Mouse (Mus musculus) liver, embryonic 14.5 days (tissue): ENCODE results near the gene Mettl6. TPM values are rescaled to one million over a fixed set of nuclear protein-coding genes. Genes with fewer than 3 reads are reported as not detected.

Source experiments
- ATAC-seq: fragments of 200-750 bp; cut with Nextera tagmentation; 2 replicates; pipeline ENCODE4 v1.8.0; 2017; ENCODE audit warnings: moderate number of reproducible peaks, mild to moderate bottlenecking, moderate library complexity; ENCODE audit not compliant: insufficient read depth
- DNase-seq, 3 experiments: peaks; one replicate each; pipeline ENCODE4 v3.0.0-alpha.2; 2012 to 2013; ENCODE audit warnings: low read depth in 3 of 3, low spot score in 3 of 3
- H3K27ac ChIP-seq: fragments of 300-500 bp; sonication (generic); 2 replicates; pipeline ENCODE4 v1.5.1; 2014; ENCODE audit warnings: moderate library complexity, mild to moderate bottlenecking, control low read depth, inconsistent platforms
- H3K27me3 ChIP-seq: fragments of 300-500 bp; sonication (generic); 2 replicates; pipeline ENCODE4 v1.6.1; 2014; ENCODE audit warnings: mild to moderate bottlenecking, low read length, moderate library complexity; ENCODE audit not compliant: control insufficient read depth, insufficient read depth
- H3K36me3 ChIP-seq: fragments of 300-500 bp; sonication (generic); replicated peaks from 2 replicates; pipeline ENCODE4 v1.6.1; 2014; ENCODE audit warnings: low read depth; ENCODE audit not compliant: control insufficient read depth, insufficient read depth
- H3K4me1 ChIP-seq, 2 experiments: fragments of 200-500 bp in 1 of 2; fragments of 300-500 bp in 1 of 2; sonication (generic) in 1 of 2; replicated peaks; 2 replicates each; pipeline ENCODE4 v1.6.1; 2012 to 2014; ENCODE audit warnings: antibody characterized with exemption in 1 of 2, inconsistent platforms in 1 of 2, low read length in 1 of 2; ENCODE audit not compliant: control insufficient read depth in 2 of 2, insufficient read depth in 2 of 2
- H3K4me2 ChIP-seq: fragments of 300-500 bp; sonication (generic); 2 replicates; pipeline ENCODE4 v1.6.1; 2014; ENCODE audit warnings: low read depth, mild to moderate bottlenecking, control low read depth, moderate library complexity
- H3K4me3 ChIP-seq, 2 experiments: fragments of 200-500 bp in 1 of 2; fragments of 300-500 bp in 1 of 2; sonication (generic) in 1 of 2; 2 replicates each; pipeline ENCODE4 v1.5.1; 2012 to 2014; ENCODE audit warnings: low read depth in 2 of 2, low read length in 2 of 2, mild to moderate bottlenecking in 2 of 2, control low read depth in 1 of 2, inconsistent platforms in 1 of 2, moderate library complexity in 1 of 2; ENCODE audit not compliant: insufficient read depth in 1 of 2
- H3K9ac ChIP-seq: fragments of 300-500 bp; sonication (generic); replicated peaks from 2 replicates; pipeline ENCODE4 v1.6.1; 2014; ENCODE audit warnings: mild to moderate bottlenecking, control low read depth, moderate library complexity
- H3K9me3 ChIP-seq: fragments of 300-500 bp; sonication (generic); 2 replicates; pipeline ENCODE4 v1.6.1; 2016; ENCODE audit warnings: low read length, mixed read lengths; ENCODE audit not compliant: control insufficient read depth
- CTCF ChIP-seq: IDR thresholded peaks from 2 replicates; pipeline ENCODE4 v1.5.1; 2016; ENCODE audit warnings: antibody characterized with exemption, low read depth, control low read depth
- EP300 ChIP-seq: IDR thresholded peaks from 2 replicates; pipeline ENCODE4 v1.6.1; 2016; ENCODE audit warnings: antibody characterized with exemption, low read depth
- WGBS: fragments of 180-500 bp; shearing (Covaris S2); extraction: QIAGEN DNeasy Blood & Tissue Kit; methylation state at CpG from one replicate; pipeline ENCODE4 v1.1.7; 2014; ENCODE audit not compliant: insufficient replicate concordance; 5-methylcytosine and 5-hydroxymethylcytosine counted together
- polyA plus RNA-seq, 2 experiments: library from polyadenylated mRNA; depleted of rRNA in 1 of 2; stranded (reverse) in 1 of 2; unstranded in 1 of 2; fragments of >200 nt; fragmentation: Nextera tagmentation in 1 of 2; extraction: Ambion mirVana in 1 of 2; gene quantifications; 2 replicates each; pipeline versions ENCODE4 v1.2.1 to v1.2.3; 2012 to 2014

Mettl6 gene
- polyA plus RNA-seq, 2 experiments = 9.6 to 28.9 TPM

DNA sequence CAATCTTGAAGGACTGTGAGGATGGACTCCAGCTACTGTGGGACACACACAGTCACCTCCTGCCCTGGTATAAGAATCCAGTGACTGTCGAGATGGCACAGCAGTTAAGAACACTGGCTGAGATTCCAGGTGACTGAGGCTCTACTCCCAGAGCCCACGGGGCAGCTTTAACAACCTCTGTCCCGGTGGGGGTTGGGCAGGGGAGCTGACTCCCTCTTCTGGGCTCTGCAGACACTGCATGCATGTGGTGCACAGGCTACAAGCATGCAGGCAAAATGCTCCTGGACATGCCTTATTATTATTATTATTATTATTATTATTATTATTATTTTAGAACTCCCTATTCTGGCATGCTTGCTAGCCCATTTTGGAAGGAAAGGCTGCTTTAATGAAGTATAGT lies 54.6 kb downstream of the Mettl6 start:
- TF ChIP-seq CTCF = peak; percentile 52
- no peak for TF ChIP-seq EP300

DNA sequence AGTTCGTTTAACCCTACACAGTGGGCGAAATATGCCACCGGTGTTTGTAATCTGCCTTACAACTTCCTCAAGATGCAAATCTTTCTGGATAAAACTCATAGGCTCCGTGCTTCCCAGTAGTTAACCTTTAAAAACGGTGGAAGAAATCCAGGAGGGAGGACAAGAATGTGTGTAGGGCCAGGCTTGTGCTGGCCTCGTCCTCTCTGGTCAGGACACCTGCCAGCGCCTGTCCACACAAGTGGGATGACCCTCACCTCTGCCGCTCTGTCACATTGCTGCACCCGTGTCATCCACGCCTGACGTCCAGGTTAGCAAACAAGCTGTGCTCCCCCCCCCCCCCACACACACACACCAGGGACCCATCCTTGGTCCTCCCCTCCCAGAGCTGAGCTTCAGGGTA lies 55.6 kb downstream of the Mettl6 start:
- no peak overlapping the region for H3K9ac ChIP-seq

More for the DNA sequence above, 54.6 kb downstream of the Mettl6 start:
- WGBS = 30% methylated on average over 3 of the region's 3 CpGs
- Histone ChIP-seq H3K27me3 (peaks cover 10% of the 10 kb centered on the region), H3K9ac (no peak overlapping the region), H3K36me3 (no peaks in the 10 kb centered on the region), H3K9me3 (no peaks in the 10 kb centered on the region), H3K4me3 (no peak overlapping the region), H3K27ac (no peak overlapping the region), H3K4me1 (peaks cover 0 to 5% of the 10 kb centered on the region in 2 experiments; a peak in 1 of 4 replicates), H3K4me2 (no peak overlapping the region)
- DNase-seq = no peak
- no peak for ATAC-seq

DNA sequence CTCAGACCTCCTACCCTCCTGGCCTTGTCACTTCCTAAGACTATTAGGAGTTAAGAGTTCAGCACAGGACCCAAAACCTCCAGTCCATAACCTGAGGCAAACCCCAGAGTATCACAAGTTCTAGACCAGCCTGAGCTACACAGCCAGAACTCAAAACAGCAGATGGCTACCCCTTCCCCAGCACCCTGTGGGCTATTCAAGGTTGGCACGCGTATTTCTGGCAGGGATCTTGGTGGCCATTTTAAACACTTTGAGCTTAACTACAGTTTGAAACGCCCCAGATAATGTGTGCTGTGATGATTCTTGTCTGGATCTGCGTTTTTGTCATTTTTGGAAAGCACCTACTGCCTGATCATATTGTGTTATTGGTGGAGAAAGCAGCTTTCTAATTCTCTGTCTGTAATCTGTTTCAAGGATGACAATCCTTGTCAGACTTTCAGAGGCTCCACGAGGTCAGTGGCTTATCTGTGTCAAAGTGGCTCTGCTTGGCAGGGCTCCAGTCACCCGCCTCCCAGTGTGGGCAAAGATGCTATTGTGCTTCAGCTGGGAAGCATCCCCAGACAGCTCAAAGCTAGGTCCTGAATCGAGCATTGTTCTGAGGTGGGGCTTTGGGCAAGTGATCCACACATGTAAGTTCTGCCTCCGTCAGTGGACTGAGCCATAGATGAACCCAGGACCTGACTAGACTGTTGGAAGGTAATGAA lies 56.9 kb downstream of the Mettl6 start:
- ATAC-seq = no peak
- H3K27ac ChIP-seq = no peak overlapping the region
- no peak for DNase-seq
- peaks cover 2 to 6% of the 10 kb centered on the region in 2 experiments; a peak in 2 of 4 replicates for H3K4me1 ChIP-seq
- TF ChIP-seq CTCF (no peak), EP300 (no peak)
- no peaks in the 10 kb centered on the region for H3K36me3 ChIP-seq
- H3K4me3 ChIP-seq = no peak overlapping the region
- 59% methylated on average over 8 of the region's 8 CpGs for WGBS
- no peaks in the 10 kb centered on the region for H3K9me3 ChIP-seq
- no peak overlapping the region for H3K9ac ChIP-seq
- peaks cover 18% of the 10 kb centered on the region for H3K27me3 ChIP-seq
- H3K4me2 ChIP-seq = no peak overlapping the region

More for the DNA sequence above, 55.6 kb downstream of the Mettl6 start:
- Histone ChIP-seq H3K4me3 (no peak overlapping the region), H3K27ac (no peak overlapping the region), H3K4me2 (no peak overlapping the region), H3K4me1 (peaks cover 0 to 5% of the 10 kb centered on the region in 2 experiments; a peak in 1 of 4 replicates), H3K9me3 (no peaks in the 10 kb centered on the region), H3K27me3 (peaks cover 16% of the 10 kb centered on the region), H3K36me3 (no peaks in the 10 kb centered on the region)
- no peak for ATAC-seq
- 66% methylated on average over 11 of the region's 11 CpGs for WGBS
- DNase-seq = no peak
- TF ChIP-seq CTCF (no peak), EP300 (no peak)

DNA sequence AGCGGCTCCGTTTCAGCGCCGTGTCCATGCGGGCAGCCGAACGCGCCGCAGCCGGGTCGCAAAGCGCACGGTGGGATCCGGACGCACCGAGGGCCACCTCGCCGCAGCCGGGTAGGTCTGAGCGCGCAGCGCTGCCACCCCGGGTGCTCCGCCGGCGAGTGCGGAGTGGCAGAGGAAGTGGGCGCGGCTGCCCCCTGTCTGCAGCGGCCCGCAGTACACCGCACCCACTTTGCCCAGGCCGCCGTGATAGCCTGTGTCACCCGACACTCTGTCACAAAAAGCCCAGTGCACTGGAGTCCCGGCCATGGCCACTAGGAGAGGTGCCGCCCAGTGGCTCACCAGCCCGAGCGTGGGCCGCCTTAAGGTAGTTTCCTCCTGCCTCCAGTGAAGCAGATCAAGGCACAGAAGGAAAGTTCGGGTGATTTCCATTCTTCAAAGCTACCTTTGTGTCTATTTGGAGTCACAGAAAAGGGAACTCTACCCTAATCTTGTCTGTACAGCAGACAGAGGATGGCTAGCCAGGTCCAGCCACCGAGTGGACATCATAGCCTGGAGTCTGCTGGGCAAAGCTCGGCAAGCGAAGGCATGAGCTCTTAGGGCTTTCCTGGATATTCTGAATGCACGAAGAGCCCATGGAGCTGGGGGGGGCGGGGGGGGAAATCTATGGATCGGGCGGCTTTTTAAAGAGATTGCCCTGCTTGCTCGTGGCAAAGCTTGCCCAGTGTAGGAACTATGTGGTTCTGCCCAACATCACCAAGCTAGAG lies 58.7 kb downstream of the Mettl6 start, which contains the start of gene Sh3bp5:
Gene Sh3bp5 (minus strand): TSS at position 149 of the 764 bp plus-strand sequence.
- H3K4me3 ChIP-seq = peak within 1 kb of the TSS; percentile 49 to 59
- TF ChIP-seq EP300 = no peak
- TF ChIP-seq CTCF = peak; percentile 91
- DNase-seq (peak; percentile 59 to 65 (median 60)), ATAC-seq (peak; percentile 85)
- no peaks in the 10 kb centered on the region for H3K9me3 ChIP-seq
- H3K36me3 ChIP-seq = no peaks in the 10 kb centered on the region
- H3K27me3 ChIP-seq = peaks cover 18% of the 10 kb centered on the region
- peak within 1 kb of the TSS; percentile 74 for H3K4me2 ChIP-seq
- WGBS = 8% methylated on average over 49 of the region's 49 CpGs
- H3K27ac ChIP-seq = no peak within 1 kb of the TSS
- peaks cover 6 to 18% of the 10 kb centered on the region in 2 experiments for H3K4me1 ChIP-seq
- H3K9ac ChIP-seq = peak within 1 kb of the TSS; percentile 55
